Mouse (Mus musculus) stomach, postnatal 0 days (tissue): ENCODE measurements around the gene Ttc26.

Source experiments
- CTCF ChIP-seq: IDR thresholded peaks from 2 replicates; pipeline ENCODE4 v1.5.1; 2016; ENCODE audit warnings: antibody characterized with exemption, low read depth, mild to moderate bottlenecking, moderate library complexity
- EP300 ChIP-seq: optimal IDR thresholded peaks from 2 replicates; pipeline ENCODE3; 2016; ENCODE audit warnings: antibody characterized with exemption

GRCm38 (mm10) chr6:38342666-38342992 lies 38.6 kb upstream of the Ttc26 start:
- TF ChIP-seq CTCF (no peak), EP300 (no peak)
